12 mouse cellular contexts compared by ENCODE assay signal in the genomic region with DNA sequence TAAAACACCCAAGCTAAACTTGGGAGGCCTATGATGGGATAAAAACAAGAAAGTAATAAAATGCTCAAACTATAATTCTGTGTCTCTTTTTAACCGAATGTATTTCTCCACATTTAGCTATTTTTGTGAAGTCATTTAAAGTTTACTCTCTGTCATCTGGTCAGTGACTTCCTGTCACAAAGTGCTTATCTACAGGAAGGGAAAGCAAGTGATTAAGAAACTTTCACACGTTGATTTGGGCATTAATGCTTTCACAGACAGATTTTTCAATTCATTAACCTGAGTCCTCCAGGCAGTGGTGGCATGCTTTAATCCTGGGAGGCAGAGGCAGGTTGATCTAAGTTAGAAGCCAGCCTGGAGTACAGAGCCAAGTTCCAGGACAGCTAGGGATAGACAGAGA. TPM values are rescaled to one million over a fixed set of nuclear protein-coding genes. Genes with fewer than 3 reads are reported as not detected.
"Had no signal": no experiment of that assay in that cellular context is flagged by ENCODE, and none has a peak within 500 bp of the region (broad histone marks: within the 10 kb centered on the region; RNA-seq: fewer than 3 reads in every experiment).

No protein-coding gene starts in this region.

- H3K36me3 ChIP-seq: limb, embryonic 15.5 days; liver, embryonic 13.5 days; midbrain, embryonic 13.5 days; neural tube, embryonic 15.5 days had no signal

- H3K4me3 ChIP-seq: left cerebral cortex, adult 2 months; limb, embryonic 15.5 days; liver, embryonic 13.5 days; midbrain, embryonic 13.5 days; myocyte; neural tube, embryonic 15.5 days had no signal

- H3K27ac ChIP-seq: left cerebral cortex, adult 2 months; limb, embryonic 15.5 days; liver, embryonic 13.5 days; midbrain, embryonic 13.5 days; neural tube, embryonic 15.5 days had no signal

- H3K4me2 ChIP-seq: limb, embryonic 15.5 days; liver, embryonic 13.5 days; midbrain, embryonic 13.5 days; neural tube, embryonic 15.5 days had no signal

- H3K4me1 ChIP-seq: limb, embryonic 15.5 days; midbrain, embryonic 13.5 days; neural tube, embryonic 15.5 days had no signal

- H3K9ac ChIP-seq: limb, embryonic 15.5 days; liver, embryonic 13.5 days; midbrain, embryonic 13.5 days; neural tube, embryonic 15.5 days had no signal

- H3K9me3 ChIP-seq: limb, embryonic 15.5 days; liver, embryonic 13.5 days; midbrain, embryonic 13.5 days; neural tube, embryonic 15.5 days had no signal

- H3K27me3 ChIP-seq: limb, embryonic 15.5 days; liver, embryonic 13.5 days; midbrain, embryonic 13.5 days; neural tube, embryonic 15.5 days had no signal

- DNase-seq: kidney, adult 18-20 months; kidney, postnatal 14 days; liver, embryonic 13.5 days; lung, adult 18-20 months; right cerebral cortex, adult 18-20 months; right cerebral cortex, postnatal 25 days; thymus, postnatal 4 days had no signal

- ATAC-seq: midbrain, embryonic 13.5 days had no signal

RNA-seq across cellular contexts. Expression of gene Zdhhc23, which starts 49.7 kb away (rescaled TPM):
- polyA plus RNA-seq: myocyte had no signal
